Mouse (Mus musculus) left cerebral cortex, adult 9 months (tissue): ENCODE measurements around the gene Adam10.

Experiments
- DNase-seq, 2 experiments: peaks; one replicate each; pipeline ENCODE4 v3.0.0; 2022; ENCODE audit warnings: low spot score in 2 of 2

Gene Adam10

DNA sequence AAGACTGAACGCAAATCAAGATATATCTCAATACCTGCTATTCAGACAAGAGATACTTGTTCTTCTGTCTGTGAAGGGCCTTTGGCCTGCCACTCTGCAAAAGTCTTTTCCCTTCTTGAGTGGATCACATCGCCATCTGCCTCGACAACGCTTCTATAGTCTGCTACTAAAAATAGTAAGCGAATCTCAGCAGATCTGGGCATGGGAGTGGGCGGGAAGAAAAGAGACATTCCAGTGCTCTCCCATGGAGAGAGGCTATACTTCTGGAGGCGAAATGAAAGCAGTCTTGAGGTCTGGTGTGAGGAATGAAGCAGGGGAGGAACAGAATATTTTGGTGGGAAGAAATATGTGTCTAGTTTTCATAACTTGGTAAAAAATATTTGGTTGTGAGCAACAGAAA is 109.9 kb downstream of the Adam10 start:
- DNase-seq: peak; percentile 23 to 72

DNA sequence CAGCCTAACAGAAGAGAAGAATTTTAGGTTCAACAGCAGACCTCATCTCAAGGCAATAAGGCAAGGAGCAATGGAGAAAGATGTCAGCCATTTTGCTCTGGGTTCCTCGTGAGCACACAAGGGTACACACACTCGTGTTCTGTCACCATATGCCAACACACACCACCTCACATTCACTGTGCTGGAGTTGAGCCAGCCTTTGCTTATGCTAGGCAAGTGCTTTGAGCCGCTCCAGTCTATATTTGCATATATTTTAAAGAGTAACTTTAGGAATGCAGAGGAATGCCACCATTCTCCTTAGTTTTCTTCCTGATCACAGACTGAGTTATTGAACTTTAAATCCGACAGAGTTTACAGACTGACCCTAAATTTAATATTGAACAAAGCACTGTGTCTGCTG is 111.8 kb downstream of the Adam10 start:
- DNase-seq: no peak

DNA sequence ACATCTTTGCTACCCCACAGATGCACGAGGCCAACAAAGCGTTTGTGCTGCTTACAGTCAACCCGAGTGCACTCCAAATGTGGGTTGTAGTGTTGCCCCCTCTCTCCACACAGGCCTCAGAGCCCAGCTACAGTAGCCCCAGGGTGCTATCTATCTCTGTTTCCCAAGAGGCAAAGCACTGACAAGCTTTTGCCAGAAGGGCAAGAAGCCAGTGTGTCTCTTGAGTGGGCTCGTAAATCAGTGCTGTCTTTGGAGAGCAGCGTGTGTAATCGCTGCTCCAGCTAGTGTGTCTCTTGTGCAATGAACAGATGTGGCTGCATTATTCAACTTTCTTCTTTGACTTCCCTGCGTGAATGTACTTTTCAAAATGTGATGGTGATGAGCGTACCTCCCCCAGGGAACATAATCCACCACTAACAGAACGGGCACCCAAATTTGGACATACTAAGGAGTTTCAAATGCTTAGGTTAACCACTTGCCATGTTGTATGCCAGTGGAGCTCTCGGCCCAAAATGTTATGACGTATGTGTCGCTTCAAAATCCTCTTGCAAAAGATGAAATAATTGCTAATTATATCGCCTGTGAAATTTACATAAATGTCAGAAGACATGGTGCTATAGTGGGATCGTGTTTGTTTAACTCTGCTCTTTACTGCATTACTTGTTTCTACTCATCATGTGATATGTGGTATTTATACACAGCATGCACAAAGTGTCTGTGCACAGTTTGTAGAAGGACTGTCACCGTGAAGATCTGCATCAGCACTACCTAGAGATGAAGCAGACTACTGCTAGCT is 116.0 kb downstream of the Adam10 start:
- no peak for DNase-seq

DNA sequence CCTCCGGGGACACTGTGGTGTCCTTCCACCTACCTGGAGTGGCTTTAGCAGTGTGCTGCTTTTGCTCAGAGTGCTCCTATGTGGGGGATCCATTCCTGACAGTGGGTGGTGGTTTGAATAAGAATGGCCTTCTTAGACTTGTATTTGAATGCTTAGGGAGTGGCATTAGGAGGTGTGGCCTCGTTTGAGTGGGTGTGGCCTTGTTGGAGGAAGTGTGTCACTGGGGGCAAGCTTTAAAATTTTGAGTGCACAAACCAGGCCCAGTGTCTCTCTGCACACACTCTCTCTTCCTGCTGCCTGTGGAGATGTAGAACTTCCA is 116.6 kb downstream of the Adam10 start:
- DNase-seq: no peak

DNA sequence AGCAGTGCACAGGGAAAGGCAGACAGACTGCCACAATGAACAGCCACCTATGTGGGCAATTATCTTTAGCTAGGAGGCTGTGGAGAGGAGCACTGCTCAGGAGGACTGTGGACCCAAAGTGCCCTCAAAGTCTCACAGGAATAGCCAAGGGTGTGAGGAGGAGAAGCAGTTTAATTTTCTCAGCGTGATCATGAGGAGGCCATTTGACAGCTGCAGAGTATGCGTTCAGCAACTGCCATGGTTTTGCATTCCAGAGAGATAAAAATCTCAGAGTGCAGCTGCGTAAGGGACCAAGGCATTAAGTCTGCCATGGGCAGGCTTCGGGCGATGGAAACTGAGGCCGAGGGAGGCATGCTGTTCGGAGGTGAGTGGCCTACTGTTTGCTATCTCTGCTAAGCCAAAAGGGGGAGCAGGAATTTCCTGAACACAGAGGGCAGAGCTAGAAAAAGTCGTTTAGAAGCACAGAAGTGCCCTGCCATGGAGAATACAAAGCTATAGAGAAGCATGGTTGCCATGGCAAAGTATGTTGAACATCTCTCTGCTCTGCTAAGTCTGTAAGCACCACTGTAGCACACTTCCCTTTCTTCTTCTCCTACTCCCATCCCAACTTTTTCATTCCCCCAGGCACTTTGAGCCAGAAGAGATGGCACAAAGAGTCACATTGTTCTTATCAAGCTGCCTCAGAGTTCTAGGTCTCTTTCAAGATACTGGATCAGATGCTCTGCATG is 122.0 kb downstream of the Adam10 start:
- no peak for DNase-seq

DNA sequence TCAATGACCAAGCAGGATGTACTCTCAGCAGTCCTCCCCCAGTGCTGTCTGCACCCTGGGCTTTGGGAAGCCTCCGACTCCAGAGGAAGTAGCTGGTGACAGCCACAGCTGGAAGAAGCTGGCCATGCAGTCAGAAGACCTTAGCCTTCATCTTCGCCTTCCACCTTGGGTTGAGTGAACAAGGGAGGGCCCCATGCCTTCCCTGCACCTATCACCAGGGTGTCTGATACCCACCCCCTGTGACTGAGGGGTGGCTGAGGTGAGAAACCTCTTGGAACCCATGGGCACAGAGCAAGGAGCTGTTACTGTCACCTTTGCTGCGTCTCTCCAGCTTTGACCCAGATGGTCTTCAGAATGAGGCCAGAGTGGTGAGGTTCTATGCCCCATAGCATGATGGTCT is 123.0 kb downstream of the Adam10 start:
- DNase-seq: no peak

DNA sequence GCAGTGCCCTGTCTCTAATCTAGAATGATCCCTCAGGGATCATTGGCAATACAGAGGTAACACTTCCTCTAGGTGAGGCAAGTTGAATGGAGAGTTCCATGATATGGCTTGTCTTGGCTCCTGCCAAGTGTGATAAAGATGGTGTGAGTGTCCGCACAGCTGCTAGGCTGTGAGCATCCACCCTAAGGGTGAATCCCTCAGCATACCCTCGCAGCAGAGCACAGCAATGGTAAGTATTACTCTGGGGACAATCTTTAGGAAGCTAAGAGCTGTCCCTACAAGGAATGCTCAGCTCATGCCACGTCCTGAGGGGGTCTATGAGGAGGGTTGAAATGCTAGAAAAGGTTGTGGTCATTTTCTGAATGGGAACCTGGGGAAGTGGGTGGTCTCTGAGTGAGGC is 124.0 kb downstream of the Adam10 start:
- DNase-seq: no peak

DNA sequence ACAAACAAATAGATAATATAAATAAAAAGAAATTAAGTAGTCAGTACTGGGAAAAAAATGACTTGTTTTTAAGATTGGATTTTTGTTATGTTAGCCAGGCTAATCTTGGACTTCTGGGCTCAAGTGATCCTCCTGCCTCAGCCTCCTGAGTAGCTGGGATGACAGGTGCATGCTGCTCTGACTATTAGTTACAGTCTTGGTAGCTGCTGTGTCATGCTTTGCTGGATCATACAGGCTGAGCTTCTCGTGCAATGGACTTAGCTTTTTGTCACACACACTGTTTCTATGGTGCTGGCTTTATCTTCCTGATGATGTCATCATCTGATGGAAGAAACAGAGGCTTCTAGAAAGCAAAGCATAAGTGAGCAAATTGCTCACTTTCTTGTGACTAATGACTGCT is 127.3 kb downstream of the Adam10 start:
- DNase-seq: no peak

DNA sequence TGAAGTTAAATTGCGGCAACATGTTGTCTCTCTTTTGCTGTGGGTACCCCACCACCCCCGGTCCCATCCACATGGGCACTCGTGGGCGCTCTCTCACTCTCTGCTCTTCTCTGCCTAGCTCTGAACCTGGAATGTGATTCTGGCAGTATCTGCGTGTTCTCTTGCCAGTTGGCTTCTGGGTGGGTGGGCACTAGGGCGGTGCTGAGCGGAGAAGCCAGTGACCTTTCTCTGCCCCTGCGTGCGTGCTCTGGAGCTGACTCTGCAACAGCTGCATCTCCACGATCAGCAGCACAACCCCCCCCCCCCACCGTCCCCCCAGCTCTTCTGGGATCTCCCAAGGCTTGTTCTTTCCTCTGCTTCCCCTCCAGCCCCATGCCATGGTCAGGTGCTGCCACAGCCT is 128.9 kb downstream of the Adam10 start:
- DNase-seq: no peak

DNA sequence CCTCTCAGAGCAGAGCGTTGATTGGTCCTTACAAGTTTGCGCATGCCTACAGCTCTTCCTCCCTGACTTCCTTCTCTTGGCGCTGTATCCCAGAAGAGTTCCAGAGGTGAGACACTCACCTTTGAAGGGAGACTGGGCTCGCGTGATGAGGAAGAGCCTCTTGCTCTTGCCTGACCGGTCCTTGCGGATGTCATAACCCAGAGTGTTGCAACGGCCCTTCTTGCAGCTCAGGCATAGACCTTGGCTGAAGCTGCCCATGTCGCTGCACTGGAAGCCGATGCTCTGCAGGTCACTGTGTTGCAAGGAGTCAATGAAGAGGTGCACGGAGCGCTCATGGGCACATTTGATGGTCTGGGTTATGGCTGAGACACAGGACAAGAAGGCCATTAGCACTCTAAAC is 133.8 kb downstream of the Adam10 start:
- DNase-seq: no peak

DNA sequence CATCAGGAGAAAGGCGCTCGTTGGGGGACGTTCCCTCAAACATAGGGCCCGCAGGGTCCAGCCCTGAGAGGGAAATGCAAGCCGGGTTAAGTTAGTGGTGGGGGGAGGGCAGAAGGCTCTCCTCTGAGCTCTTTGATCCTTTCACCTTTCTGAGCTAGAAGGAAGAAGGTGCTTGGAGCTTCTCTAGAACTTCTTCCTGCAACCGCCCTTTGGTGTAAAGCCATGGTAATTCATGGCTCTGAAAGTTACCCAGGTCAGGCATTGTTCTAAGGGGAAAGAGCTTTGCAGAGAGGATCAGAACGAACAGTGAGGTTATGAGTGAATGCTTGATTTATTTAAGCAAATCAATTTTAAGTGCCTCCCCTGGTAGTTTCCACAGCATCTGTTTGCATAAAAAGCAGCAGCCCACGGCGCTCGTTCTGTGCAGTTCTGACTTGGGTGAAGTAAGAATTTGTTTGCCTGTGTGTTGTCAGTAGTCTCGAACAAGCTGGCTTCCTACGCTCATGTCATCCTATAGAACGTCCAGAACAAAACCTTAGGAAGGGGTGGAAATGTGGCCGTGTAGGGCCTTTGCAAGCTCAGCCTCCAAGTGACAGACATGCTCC is 138.0 kb downstream of the Adam10 start:
- peak in 1 of 2 experiments; percentile 61 for DNase-seq

DNA sequence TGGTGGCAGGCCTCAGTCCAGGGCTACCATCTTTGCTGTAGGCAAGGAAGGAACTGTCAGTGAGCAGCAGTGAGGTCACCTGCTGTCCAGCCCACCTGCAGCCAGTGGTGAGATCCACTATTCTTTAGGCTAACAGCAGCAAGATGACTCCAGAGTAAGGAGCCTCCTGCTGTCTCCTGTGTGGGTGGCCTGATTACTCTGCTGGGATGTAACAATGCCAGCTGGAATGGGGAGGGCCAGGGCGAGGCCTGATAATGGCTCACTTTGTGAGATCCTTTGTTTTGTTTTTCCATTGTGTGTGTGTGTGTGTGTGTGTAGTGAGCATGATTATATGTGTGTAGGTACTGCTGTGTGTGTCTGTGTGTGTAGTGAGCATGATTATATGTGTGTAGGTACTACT is 138.6 kb downstream of the Adam10 start:
- DNase-seq: no peak

DNA sequence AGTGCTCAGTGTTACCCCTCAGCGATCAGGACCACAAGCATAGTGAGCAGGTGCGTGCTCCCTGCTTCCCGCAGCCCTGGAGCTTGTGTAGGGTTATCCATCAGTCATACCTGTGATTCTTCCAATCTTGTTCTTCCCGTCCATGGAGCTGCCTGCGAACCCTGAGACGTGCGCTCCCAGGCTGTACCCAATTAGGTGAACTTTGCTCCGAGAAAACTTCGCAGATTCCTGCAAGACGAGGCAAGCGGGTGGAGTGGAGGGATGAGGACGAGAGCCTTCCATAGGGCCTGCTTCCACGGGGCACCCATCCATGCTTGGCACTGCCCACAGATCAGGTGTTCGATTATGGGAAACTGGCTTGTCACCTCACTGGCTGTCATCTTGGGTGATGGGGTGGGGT is 139.9 kb downstream of the Adam10 start:
- no peak for DNase-seq

DNA sequence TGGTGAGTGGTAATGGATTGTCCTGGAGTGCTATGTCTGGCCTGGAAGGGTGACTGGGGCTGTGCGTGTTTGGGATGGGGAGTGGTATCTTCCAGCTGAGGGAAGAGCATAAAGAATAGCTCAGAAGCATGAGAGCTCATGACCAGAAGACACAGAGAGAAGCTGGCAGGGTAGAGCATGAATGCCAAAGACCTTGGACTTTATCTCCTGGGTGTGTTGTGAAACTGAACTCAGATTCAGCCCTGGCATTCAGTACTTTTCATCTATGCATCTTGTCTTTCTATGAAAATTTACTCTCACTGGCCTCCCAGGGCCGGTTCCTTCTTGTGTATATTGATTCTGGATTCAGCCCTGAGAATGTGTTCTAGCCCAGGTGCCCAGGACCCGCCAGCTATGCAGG is 145.3 kb downstream of the Adam10 start:
- no peak for DNase-seq

DNA sequence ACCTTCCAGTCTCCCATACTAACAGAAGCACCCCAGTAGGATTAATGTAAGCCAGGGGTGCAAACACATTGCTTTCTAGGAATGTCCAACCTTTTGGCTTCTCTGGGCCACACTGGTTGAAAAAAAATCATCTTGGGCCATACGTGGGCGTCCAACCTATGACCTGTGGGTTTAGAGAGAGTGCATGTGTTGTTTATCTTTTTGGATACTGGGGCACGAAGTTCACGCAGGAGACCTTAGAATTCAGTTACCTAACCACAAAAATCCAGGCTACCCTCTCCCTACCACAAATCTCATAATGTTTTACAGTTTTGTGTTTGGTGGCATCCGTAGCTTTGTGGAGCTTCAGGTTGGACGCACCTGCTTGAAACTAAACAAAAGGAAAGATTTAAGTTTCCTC is 149.1 kb downstream of the Adam10 start:
- no peak for DNase-seq
